Mouse (Mus musculus) neutrophil, adult 5-6 weeks (primary cell): ENCODE results near the gene Tesc. TPM values are rescaled to one million over a fixed set of nuclear protein-coding genes. Genes with fewer than 3 reads are reported as not detected.

Source experiments
- ATAC-seq: fragments of 151-379, 151-347 bp; 2 replicates; pipeline ENCODE4 v1.8.0; 2017; ENCODE audit warnings: mild to moderate bottlenecking, moderate TSS enrichment; ENCODE audit not compliant: insufficient number of reproducible peaks, poor library complexity, low FRiP score, severe bottlenecking; ENCODE audit errors: extremely low read depth
- total RNA-seq: library from RNA; stranded (forward); fragments of 200-1000 nt; gene quantifications from 2 replicates; pipeline ENCODE4 v1.2.3, GENCODE M21; 2017

The Tesc gene
- total RNA-seq, 1 experiment from 2014 or later = 0.93 TPM

DNA sequence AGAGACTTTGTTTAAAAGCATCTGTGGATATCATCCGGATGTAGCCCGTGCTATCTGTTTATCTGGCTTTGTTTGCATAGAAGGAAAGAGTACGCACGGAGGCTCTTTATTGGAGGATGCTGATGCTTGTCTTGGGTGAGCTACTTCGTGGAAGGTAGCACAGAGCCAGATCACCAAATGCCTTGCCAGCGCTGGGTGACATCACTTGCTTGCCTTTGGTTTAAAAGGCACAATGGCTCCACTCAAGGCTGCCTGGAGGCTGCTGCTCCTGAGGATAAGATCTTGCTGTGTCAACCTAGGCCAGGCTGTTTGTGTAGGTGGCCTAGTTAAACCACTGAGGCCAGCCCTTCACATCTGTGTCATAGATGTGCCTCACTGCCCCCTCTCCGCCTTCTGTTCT, 16.7 kb upstream of the Tesc start:
- no peak for ATAC-seq

- no peak for ATAC-seq
These were observed 15.7 kb upstream of the Tesc start for GRCm38 (mm10) chr5:118011796-118012195.

GRCm38 (mm10) chr5:118015028-118015427, 12.5 kb upstream of the Tesc start:
- ATAC-seq = no peak

GRCm38 (mm10) chr5:118015669-118016068, 11.9 kb upstream of the Tesc start:
- ATAC-seq = no peak

DNA sequence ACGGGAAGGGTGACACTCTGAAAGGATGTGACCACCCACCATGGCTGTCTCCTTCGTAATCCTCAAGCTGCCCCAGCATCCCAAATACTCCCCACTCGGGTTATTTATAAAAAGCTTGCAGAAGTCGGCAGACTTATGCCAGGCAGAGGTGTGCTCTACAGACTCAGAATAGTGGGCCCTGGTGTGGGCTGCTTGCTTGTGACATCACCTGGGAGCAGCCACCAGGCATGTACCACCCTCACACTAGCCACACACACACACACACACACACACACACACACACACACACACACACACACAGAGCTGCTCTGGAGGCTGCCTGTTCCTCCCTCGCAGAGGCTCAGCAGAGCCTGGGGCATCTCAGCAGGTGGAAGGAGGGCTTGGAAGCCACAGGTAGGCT, 10.0 kb upstream of the Tesc start:
- ATAC-seq = no peak

- no peak for ATAC-seq
These were observed 7.6 kb upstream of the Tesc start for GRCm38 (mm10) chr5:118019905-118020304.

DNA sequence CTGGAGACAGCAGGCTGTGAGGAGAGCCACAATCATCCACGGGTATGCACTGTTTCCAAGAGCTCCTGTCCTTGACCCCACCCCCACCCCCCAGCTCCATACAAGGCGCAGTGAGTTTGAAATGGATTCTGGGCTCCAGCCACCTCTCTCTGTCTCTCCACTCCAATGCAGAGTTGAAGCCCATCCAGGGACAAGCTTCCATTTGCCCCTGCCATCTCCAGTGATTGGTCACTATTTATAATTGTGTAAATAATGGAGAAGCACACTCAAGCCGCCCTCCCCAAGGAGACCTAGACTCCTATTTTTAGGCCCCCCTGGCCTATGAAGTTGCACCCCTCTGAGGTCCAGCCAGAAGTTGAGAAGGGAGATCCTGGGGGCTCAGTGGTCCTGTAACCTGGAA, 4.5 kb upstream of the Tesc start:
- no peak for ATAC-seq

DNA sequence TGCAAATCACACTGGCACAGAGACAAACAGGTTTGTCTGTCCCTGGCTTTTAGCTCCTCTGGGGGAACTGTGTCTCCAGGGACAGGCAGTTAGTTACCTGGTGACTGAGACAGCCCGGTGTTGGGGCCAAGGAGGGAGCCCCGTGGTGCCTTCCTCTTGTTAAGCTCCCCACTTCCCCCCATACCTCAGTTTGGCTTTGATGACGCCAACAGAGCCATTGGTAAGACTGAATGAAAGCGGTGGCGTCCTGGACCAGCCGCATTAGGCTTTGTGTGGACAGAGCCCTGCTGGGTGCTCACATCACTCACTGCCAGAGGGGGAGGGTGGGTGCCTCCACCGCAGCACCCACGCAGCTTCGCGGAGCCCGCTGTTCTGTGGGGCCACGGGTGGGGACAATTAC, 1.7 kb upstream of the Tesc start:
- ATAC-seq = no peak

DNA sequence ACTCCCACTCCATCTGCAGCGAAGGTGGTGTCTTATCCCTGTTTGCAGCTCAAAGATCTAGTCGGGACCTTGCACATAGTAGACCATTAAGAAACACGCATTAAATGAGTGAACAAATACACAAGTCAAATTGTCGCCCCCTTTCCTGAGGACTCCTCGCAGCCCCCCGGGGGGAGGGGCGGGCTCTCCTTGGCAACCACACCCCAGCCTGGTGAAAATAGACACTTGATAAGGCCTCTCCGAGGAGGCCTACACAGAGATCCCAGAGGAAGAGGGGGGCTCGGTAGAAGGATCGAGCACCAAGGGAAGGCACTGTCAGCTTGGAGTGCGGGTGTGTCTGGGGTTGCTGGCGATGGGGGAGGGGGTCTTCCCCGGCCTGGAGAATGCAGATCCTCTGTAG, 1.2 kb upstream of the Tesc start:
- ATAC-seq = no peak

- no peak for ATAC-seq
These were observed 344 bp upstream of the Tesc start for GRCm38 (mm10) chr5:118027101-118027697.

DNA sequence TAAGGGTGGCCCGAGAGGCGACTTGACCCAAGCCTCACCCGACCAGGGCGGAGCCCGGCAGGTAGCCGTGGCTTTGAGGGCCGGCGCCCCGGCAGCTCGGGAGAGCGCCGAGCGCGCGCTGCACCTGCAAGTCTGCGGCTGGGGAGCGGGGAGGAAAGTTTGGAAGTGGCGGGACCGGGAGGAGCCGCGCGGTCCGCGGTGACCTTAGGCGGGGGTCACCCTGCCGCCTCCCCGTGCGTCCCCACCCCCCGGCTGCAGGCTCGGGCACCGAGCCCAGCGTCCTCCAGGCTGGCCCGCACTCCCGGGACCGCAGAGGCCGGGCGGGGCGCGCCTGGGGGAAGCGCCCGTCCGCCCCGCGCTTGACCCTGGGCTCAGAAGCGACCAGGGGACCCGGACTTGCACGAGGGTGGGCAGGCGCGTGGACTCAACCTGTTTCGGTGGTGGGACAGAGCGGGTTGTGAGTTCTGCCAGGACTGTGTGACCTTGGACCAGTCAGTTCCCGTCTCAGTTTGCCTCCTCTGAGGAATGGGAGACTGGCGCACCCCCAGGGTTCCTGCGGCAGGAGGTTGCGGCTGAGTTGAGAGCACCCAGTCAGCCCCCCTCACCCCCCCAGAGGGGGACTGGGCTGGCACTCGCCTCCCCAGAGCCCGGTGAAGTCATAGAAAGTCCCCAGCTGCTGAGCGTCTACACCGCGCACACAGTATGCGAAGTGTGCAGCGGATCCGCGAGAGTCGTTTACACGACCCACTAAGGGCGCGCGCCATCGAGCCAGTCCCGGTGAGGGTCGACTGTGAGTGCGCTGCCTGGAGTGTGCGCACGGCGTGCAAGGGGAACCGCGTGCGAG, 870 bp downstream of the Tesc start:
- no peak for ATAC-seq

DNA sequence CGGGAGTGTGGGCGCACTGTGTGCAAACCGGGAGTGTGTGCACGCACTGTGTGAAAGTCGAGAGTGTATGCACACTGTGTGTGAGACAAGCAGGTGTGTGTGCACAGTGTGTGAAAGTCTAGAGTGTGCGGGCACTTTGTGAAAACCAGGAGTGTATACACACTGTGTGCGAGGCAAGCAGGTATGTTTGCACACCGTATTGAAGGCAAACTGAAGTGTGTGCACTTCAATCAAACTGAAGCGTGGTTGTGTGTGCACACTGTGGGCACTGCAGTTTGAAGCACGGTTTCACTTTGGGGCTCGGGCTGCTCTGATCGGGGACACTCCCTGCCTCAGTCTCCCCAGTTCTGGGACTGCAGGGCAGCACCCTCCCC, 1.5 kb downstream of the Tesc start:
- no peak for ATAC-seq

- no peak for ATAC-seq
These were observed 1.9 kb downstream of the Tesc start for GRCm38 (mm10) chr5:118029420-118029819.

- ATAC-seq = no peak
These were observed 2.6 kb downstream of the Tesc start for GRCm38 (mm10) chr5:118030022-118030675.

DNA sequence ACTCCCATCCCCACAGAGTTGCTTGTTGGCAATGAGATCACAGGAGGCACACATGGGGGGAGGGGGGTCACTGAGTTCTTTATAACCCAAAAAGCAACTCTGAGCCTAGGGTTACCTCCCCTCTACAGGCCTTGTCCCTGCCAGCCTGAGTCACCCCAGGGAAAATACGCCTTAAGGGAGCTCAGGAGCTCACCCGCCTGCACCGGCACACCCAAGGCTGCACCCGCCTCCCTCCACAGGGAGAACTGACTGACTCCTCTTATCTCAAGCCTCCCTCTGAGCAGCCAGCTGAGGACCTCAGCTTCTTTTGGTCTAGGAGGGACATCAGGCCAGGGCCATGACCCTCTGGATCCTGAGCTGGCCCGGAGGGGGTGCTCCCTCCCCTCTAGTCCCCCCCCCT, 3.5 kb downstream of the Tesc start:
- no peak for ATAC-seq

DNA sequence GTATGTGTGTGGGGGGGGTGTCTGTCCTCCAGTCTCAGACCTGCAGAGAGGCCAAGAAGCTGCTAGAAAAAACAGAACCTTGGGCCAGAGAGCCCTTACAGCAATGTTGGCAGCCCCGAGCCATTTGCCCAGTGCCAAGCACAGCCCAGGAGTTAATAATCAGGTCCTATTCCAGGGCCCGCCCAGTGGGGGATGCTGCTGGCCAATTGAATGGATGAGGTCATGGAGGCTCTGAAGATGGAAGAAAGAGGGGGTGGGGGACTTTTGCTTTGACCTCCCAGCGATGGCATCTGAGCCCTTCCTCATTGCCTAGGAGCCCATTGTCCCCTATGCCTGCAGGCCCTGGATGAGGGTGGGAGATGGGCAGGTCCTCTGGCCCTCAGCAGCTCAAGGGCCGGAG, 4.0 kb downstream of the Tesc start:
- ATAC-seq = no peak

DNA sequence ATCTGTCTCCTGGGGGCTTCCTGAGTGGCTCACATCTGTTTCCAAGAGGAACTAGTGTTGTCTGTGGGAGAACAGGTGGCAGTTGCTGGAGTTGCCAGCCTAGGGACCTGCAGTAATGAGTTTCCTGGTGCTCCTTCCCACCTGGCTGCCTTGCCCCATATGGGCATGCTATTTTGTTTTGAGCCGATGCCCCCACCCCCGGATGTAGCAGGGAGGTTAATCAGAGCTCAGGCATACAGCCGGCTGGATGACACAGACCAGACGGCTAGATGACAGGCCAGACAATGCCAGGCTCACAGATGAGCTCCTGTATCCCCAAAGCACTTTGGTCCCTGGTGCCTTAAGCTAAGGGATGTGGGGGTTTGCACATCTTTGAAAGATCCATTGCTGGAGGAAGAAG, 5.8 kb downstream of the Tesc start:
- ATAC-seq = no peak

- ATAC-seq = no peak
These were observed 6.2 kb downstream of the Tesc start for GRCm38 (mm10) chr5:118033740-118034139.

- ATAC-seq = no peak
These were observed 7.1 kb downstream of the Tesc start for GRCm38 (mm10) chr5:118034632-118035031.

DNA sequence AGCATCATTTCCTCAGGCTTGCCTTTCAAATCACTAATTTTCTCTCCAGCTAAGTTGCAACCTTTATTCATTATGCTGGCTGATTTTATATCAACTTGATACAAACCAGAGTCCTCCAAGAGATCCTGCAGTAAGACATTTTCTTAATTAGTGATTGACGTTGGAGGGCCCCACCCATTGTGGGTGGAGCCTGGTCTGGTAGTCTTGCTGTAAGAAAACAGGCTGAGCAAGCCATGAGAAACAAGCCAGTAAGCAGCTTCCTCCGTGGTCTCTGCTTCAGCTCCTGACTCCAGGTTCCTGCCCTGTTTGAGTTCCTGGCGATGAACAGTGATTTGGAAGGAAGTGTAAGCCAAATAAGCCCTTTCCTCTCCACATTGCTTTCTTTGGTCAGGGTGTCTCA, 8.2 kb downstream of the Tesc start:
- no peak for ATAC-seq
